Mouse (Mus musculus) activated CD4-positive, CD25-positive, alpha-beta regulatory T cell, adult 9 weeks (primary cell): ENCODE measurements around the gene Gm595. TPM values are rescaled to one million over a fixed set of nuclear protein-coding genes. Genes with fewer than 3 reads are reported as not detected.

Experiments used
- polyA plus RNA-seq: library from polyadenylated mRNA; unstranded; fragments of 100-300 nt; shearing (Covaris generic); gene quantifications from one replicate; pipeline ENCODE4 v1.2.1, GENCODE M21; 2017

Gene Gm595
- not detected for polyA plus RNA-seq

GRCm38 (mm10) chrX:48877613-48878012, at the start of gene Gm595:
Gene Gm595 (minus strand): TSS chrX:48877713.

Other genes starting within 250 kb of the Gm595 start
- not detected for gene Gpr119, start 203.2 kb downstream of the Gm595 start, polyA plus RNA-seq
- gene Rbmx2, start 182.7 kb downstream of the Gm595 start, polyA plus RNA-seq = 17.1 TPM